Mouse (Mus musculus) naive thymus-derived CD4-positive, alpha-beta T cell, adult 2 months (primary cell): ENCODE data around the gene Plin4.
"Not testable (repeated sequence)": the region's sequence is repeated elsewhere in the genome, so short reads cannot be mapped to it uniquely, and the experiment has no call there.

Experiments
- DNase-seq: peaks from one replicate; pipeline ENCODE4 v3.0.0-alpha.2; 2011; ENCODE audit warnings: low read depth

Plin4 gene

DNA sequence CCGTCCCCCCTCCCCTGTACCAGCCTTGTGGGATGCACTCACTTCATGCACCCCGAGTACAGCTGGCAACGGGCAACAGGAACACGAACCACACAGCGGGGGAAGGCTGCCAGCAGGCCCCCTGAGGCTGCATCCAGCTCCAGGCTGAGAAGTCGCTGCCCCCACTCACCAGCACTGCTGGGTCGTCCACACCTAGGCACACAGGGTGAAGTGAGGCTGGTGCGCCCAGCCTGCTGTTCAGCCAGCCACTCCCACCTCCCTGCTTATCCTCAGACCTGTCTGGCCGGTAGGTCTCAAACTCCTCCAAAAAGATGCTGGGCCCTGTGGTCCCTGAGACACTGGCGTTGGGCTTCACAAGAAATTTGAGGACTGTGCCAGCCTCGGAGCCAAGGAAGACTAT is 16.6 kb upstream of the Plin4 start:
- no peak for DNase-seq

- DNase-seq: no peak
These were observed 15.7 kb upstream of the Plin4 start for GRCm38 (mm10) chr17:56125276-56125630.

GRCm38 (mm10) chr17:56124377-56125275 is 15.0 kb upstream of the Plin4 start:
- DNase-seq: peak; percentile 77

DNA sequence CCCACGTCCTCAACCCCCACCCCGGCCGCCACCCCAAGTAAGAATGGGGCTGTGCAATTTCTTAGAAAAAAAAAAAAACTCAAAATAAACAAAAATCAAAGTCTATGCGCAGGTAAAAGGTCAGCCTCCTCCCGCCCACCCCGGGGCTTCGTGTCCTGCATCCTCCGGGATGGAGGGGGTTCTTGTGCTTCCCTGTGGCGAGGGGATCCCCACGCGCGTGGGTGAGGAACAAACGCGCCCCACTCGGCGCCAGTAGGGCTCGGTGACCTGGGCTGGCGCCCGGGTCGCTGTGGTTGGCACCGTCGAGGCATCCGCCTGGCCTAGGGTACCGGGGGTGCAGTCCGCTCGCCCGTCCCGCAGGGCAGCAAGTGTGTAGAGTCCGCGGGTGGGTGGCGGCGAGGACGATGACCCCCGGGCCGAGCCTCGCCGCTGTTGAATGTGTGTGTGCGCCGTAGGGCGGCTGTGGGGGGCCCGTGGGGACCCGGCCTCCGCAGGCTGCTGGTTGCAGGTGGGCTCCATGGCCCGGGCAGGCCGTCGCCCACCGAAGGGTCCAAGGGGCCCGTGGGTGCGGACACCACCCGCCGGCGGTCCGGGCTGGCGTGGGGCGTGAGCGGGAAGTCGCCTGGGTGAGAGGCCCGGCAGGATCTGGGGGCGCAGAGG is 14.2 kb upstream of the Plin4 start:
- no peak for DNase-seq

GRCm38 (mm10) chr17:56123161-56123560 is 13.6 kb upstream of the Plin4 start:
- DNase-seq: no peak

DNA sequence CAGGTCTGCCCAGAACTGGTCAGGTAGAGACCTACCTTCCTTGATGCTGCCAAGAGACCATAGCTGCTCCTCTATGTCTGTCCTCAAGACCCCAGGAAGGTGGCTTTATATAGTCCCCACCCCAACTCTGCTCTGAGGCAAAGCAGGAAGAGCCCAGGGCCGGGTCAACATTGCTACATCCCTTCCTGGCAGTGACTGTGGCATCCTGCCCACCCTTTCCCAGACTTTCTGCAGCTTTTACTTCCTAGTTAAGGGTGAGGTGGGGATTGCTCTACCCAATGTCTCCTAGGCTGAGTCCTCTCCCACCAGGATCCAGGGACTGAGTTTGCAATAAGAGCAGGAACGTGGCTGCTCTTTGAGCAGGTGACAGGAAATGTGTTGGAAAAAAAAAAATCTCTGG is 12.2 kb upstream of the Plin4 start, which contains the start of gene Lrg1:
Gene Lrg1 (minus strand): TSS at position 176 of the 400 bp plus-strand sequence.
- no peak for DNase-seq

DNA sequence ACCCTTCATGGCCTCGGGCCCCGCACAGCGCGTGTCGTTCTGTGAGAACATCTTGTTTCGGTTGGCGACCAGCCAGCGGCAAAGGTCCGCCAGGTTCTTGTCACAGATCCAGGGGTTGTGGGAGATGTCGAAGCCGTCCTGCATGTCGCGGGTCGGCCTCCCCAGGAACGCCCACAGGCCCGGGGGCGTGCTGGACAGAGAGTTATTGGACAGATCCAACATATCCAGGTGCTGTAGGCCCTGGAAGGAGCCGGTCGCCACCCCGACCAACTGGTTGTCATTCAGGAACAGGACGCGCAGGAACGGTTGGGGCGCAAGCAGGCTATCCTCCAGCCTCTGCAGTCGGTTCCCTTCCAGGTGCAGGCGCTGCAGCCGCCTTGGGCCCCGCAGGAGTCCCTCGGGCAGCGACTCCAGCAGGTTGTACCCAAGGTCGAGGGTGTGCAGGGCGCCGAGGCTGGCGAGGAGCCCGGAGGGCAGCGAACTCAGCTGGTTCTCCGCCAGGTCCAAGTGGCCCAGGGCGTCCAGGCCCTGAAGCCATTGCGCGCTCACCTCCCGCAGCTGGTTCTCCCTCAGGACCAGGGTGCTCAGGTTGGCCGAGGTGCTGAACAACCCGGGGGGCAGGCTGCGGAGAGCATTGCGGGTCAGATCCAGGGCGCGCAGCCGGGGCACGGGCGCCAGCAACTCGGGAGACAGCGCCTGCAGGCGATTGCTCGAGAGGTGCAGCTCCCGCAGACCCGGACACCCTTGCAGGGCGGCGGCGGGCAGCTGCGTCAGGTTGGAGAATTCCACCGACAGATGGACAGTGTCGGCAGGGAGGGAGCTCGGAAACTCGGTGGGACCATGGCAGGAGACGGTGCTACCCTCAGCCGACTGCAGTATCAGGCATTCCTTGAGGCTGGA is 10.6 kb upstream of the Plin4 start:
- no peak for DNase-seq

DNA sequence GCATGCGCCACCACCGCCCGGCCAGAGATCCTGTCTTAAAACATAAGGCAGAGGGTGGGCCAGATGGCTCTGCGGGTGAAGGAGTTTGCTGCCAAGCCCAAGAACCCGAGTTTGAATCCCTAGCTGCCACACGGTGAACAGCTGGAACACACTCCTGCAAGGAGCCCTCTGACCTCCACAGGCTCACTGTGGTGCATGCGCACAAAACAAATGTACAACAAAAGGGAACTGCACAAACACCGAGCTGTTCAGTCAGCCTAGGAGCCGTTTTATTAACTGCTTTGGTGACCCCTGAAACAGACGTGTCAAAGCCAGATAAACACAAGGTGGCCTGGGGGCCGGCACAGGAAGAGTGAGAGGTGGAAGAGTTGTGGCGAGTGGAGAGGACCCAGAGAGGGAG is 9.8 kb upstream of the Plin4 start:
- DNase-seq: no peak

DNA sequence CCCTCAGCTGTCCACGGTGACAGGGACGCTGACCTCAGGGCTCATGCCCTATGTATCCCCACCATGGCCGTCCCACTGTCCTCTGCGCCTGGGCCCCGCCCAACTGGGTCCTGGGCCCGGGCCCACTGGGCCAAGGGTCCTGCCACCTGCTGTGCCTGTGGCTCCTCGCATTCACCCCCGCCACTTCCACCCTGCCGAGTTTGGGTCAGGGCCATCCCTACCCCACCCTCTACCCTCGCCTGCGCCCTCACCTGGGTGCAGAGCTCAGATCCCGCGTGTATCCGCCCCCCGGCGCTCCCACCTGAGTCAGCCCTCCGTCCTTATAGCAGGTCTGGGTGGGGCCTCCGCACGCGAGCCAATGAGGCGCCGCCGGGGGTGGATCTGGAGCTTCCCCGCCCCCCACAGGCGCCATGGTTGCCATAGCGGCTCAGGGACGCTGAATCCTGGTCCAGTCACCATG is 7.7 kb upstream of the Plin4 start, which contains the start of gene Plin5:
Gene Plin5 (minus strand): TSS at position 346 of the 460 bp plus-strand sequence.
- no peak for DNase-seq

DNA sequence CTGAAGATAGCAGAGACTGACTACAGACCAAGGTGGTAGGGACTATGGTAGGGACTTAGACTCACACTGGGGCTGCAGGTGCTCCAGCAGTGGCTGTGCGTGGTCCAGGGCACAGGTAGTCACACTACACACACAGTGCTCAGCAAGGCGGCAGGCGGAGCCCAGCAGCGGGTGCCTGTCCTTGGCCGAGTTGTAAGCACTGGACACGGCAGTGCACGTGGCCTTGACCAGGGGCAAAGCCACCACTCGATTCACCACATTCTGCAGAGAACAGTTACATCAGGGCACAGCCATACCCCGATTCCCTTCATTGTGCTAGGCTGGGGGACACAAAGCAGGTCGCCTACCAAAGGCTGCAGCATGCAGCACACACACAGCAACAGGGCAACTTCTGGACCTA is 6.6 kb upstream of the Plin4 start:
- no peak for DNase-seq

DNA sequence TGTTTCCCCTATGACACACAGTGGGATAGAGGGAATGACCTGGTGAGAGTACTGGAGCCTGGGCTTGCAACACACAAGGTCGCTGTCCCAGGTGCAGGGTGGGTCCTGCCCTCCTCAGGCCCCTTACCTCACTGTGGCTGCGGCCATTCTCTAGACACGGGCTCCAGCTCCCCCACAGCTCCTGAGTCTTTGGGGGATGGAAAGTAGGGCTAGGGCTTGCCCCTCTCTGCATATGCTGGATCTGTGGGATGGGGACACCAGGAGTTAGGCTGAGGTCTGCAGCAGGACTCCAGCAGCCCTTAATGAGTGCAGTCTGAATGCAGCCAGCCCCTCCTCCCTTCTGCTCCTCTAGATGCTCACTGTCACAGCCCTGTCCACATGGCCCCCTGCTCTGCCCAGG is 3.1 kb upstream of the Plin4 start:
- DNase-seq: no peak

GRCm38 (mm10) chr17:56111864-56112263 is 2.3 kb upstream of the Plin4 start:
- peak; percentile 80 for DNase-seq

- DNase-seq: no peak
These were observed 1.4 kb upstream of the Plin4 start for GRCm38 (mm10) chr17:56111021-56111420.

GRCm38 (mm10) chr17:56110571-56110970 is 968 bp upstream of the Plin4 start:
- no peak for DNase-seq

DNA sequence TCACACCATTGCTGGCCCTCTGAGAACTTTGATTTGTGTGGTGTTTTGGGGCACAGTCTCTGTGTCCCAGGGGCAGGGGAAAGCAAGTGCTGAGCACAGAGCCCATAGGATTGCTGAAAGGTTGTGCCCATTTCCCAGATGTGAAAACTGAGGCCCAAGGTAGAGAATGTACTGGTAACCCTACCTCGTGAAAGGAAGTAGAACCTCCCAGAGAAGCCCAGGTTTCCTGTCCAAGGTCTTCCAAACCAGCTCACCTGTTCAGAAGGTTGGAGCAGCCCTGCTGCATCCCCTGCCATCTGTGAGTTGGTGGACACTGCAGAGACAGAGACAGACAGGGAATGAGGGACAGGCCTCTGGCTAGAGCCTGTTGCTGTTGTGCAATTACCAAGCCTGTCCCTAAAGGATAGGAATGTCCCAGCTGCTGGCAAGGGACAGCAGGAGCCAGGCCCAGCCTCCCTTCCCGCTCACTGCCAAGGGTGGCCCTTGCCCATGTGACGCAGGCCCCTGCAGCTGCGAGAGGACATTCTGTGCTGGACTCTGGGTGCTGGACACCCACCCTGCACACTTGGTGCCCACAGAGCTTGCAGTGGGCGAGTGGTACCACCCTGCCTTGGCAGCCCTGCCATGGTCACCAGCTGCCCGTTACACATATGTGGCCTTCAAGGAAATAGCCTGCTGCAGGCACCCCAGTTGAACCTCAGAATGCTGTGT is 1.1 kb downstream of the Plin4 start:
- DNase-seq: no peak

DNA sequence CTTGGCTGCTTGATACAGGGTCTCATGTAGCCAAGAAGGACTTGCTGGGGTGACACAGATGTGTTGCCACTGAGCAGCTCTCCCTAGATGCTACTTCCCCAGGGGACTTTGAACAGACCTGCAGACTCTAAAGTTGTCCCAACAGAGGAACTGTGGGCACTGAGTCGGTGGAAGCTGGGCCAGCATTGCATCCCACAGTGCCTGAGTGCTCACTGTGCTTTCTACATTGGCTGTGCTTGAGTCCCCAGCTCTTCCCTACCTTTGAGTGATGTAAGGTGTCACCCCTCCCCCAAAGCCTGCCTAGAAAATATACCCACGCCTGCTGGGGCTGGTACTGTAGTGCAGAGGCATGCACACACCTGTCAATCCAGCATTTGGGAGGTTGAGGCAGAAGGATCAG is 1.9 kb downstream of the Plin4 start:
- DNase-seq: no peak

GRCm38 (mm10) chr17:56106981-56107380 is 2.6 kb downstream of the Plin4 start:
- DNase-seq: no peak

GRCm38 (mm10) chr17:56106436-56106835 is 3.2 kb downstream of the Plin4 start:
- not testable (repeated sequence) for DNase-seq

DNA sequence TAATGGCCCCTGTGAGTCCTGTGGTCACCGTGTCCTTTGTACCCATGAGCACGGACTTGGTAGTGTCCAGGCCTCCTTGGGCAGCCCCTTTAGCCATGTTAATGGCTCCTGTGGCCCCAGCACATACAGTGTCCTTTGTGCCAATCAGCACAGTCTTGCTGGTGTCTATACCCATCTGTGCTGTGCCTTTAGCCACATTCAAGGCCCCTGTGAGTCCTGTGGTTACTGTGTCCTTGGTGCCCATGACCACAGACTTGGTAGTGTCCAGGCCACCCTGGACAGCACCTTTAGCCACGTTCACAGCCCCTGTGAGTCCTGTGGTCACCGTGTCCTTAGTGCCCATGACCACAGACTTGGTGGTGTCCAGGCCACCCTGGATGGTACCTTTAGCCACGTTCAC is 4.8 kb downstream of the Plin4 start:
- not testable (repeated sequence) for DNase-seq

DNA sequence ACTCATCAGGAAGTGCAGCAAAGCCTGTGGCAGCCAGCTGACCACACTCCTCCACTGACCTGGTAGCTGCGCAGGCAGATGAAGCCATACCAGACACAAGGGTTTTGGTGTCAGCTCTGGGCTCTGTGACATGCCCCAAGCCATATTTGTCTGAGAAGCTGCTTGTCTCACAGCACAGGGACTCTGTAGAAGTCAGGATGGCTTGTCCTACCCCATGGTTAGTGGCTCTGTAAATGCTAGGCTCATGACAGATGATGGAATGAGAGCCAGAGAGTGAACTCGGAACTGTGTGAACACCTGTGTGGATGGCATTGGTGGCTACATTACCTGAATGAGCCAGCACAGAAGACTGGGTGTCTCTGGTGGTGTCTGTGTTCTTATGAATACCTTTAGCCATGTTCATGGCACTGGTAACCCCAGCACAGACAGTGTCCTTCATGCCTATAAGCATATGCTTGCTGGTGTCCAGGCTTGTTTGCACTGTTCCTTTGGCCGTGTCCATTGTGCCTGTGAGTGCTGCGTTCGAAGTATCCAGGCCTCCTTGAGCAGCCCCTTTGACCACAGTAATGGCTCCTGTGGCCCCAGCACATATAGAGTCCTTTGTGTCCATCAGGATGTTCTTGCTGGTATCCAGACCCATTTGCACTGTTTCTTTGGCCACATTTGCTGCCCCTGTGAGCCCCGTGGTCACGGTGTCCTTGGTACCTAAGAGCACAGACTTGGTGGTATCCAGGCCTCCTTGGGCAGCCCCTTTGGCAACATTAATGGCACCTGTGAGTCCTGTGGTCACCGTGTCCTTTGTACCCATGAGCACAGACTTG is 5.9 kb downstream of the Plin4 start:
- DNase-seq: no peak

GRCm38 (mm10) chr17:56102927-56103326 is 6.7 kb downstream of the Plin4 start:
- no peak for DNase-seq
